Mouse (Mus musculus) kidney, adult 2 months (tissue): ENCODE data around the gene Sult2b1.

Source experiments
- CTCF ChIP-seq: fragments of 200-500 bp; conservative IDR thresholded peaks from 2 replicates; pipeline ENCODE4 v1.5.1; 2011; ENCODE audit warnings: low read depth, mild to moderate bottlenecking, control low read depth, low read length, moderate library complexity, mixed read lengths; ENCODE audit not compliant: insufficient read depth, insufficient read length
- POLR2A ChIP-seq: fragments of 200-500 bp; IDR thresholded peaks from one replicate; pipeline ENCODE4 v1.6.1; 2011; ENCODE audit warnings: low read depth, low read length, control low read depth

DNA sequence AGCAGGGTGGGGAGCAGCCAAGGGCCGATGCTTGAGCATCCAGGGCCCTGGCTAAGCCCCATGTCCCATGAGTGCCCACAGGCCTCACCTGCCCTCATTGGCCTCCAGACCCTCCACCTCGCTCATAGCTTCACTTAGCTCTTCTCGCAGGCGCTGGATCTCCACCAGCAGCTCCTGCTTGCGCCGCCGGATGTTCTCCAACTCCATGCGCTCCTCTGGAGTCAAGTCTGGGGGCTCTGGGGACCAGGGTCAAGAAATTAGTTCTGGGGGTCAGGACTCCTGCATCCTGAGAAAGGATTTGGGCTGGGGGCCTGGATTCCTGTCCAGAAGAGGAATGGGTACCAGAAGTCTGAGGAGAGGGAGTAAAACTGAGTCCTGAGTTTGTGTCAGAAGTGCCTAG, 28.5 kb upstream of the Sult2b1 start:
- TF ChIP-seq CTCF (no peak), POLR2A (no peak)
